Mouse (Mus musculus): ENCODE results near the gene Gsdme.

Gsdme gene

GRCm38 (mm10) chr6:50244126-50244525, 19.5 kb downstream of the Gsdme start:
- no peak for DNase-seq

- no peak for DNase-seq
These were observed 23.2 kb downstream of the Gsdme start for GRCm38 (mm10) chr6:50240437-50240836.

GRCm38 (mm10) chr6:50239902-50240301, 23.8 kb downstream of the Gsdme start:
- no peak for DNase-seq

- no peak for DNase-seq
These were observed 25.7 kb downstream of the Gsdme start for GRCm38 (mm10) chr6:50237963-50238362.

GRCm38 (mm10) chr6:50232984-50233383, 30.7 kb downstream of the Gsdme start:
- peak in 1 of 2 experiments; percentile 36 for DNase-seq

GRCm38 (mm10) chr6:50231288-50231687, 32.4 kb downstream of the Gsdme start:
- DNase-seq = no peak

- peak; percentile 18 to 25 for DNase-seq
These were observed 35.5 kb downstream of the Gsdme start for GRCm38 (mm10) chr6:50228180-50228579.

GRCm38 (mm10) chr6:50225232-50225631, 38.4 kb downstream of the Gsdme start:
- no peak for DNase-seq

- no peak for DNase-seq
These were observed 40.1 kb downstream of the Gsdme start for GRCm38 (mm10) chr6:50223606-50224005.

- DNase-seq = no peak
These were observed 40.7 kb downstream of the Gsdme start for GRCm38 (mm10) chr6:50222986-50223385.

- DNase-seq = no peak
These were observed 41.3 kb downstream of the Gsdme start for GRCm38 (mm10) chr6:50222351-50222750.

- DNase-seq = peak; percentile 25 to 79
These were observed 42.8 kb downstream of the Gsdme start for GRCm38 (mm10) chr6:50220863-50221262.

GRCm38 (mm10) chr6:50219066-50219465, 44.6 kb downstream of the Gsdme start:
- DNase-seq = no peak

- DNase-seq = no peak
These were observed 45.0 kb downstream of the Gsdme start for GRCm38 (mm10) chr6:50218628-50219027.

- DNase-seq = peak; percentile 51 to 75
These were observed 47.7 kb downstream of the Gsdme start for GRCm38 (mm10) chr6:50215986-50216385.

- peak; percentile 35 to 40 for DNase-seq
These were observed 48.3 kb downstream of the Gsdme start for GRCm38 (mm10) chr6:50215373-50215745.

GRCm38 (mm10) chr6:50214711-50215372, 48.8 kb downstream of the Gsdme start:
- DNase-seq = peak; percentile 53 to 71

- no peak for DNase-seq
These were observed 58.6 kb downstream of the Gsdme start for GRCm38 (mm10) chr6:50205093-50205492.

GRCm38 (mm10) chr6:50204356-50204755, 59.3 kb downstream of the Gsdme start:
- no peak for DNase-seq

GRCm38 (mm10) chr6:50193851-50194250, 69.8 kb downstream of the Gsdme start:
- peak in 1 of 2 experiments; percentile 53 for DNase-seq

GRCm38 (mm10) chr6:50192822-50193221, 70.8 kb downstream of the Gsdme start:
- DNase-seq = no peak

- no peak for DNase-seq
These were observed 71.5 kb downstream of the Gsdme start for GRCm38 (mm10) chr6:50192169-50192568.

GRCm38 (mm10) chr6:50191605-50192004, 72.1 kb downstream of the Gsdme start:
- DNase-seq = no peak

GRCm38 (mm10) chr6:50189376-50189775, 74.3 kb downstream of the Gsdme start:
- DNase-seq = no peak

GRCm38 (mm10) chr6:50187955-50188354, 75.7 kb downstream of the Gsdme start:
- peak; percentile 18 to 21 for DNase-seq

Data from kidney, postnatal 36 days (tissue).